Mouse (Mus musculus): Measurements from ENCODE around the gene Syn2. TPM values are rescaled to one million over a fixed set of nuclear protein-coding genes. Genes with fewer than 3 reads are reported as not detected.
A peak's percentile ranks its signal among the peaks of the same experiment; 100 is the strongest.

Gene Syn2
- polyA plus RNA-seq, 1 experiment: 411 TPM

DNA sequence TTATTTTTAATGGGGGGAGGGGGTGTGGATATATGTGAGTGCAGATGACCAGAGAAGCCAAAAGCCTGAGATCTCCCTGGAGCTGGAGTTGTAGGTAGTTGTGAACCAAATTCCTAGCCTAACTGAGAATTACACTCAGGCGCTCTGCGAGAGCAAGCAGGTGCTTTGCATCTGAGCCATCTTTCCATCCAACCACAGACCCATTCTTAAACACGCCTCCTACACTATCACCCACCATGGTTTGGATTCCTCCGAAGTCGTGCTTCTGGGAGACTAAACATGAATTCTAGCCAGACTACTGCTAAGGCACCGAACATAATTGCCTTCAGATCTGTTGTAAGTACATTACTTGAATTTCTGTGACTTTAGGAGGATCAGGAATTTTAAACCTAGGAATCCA, 151.7 kb downstream of the Syn2 start:
- DNase-seq (ENCODE audit: extremely low spot score in 1 of 2, low spot score in 1 of 2): peak; percentile 64 to 75

DNA sequence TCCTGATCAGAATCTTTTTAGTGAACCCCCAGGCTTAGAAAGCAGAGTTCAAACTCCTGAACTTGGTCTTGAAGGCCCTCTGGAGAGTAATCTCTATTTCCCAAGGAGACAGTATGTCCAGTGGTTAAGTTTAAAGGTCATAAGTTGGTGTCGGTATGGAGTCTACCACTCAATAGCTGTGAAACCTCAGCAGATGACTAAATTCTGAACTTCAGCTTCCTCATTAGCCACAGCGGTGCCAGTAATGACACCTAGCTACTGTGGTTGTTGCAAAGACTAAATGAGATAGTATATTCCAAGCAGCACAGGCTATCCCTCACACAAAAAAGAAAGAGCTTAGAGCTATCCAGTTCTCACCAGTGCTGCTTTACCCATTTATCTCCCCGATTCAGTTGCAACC, 153.5 kb downstream of the Syn2 start:
- no peak for DNase-seq (ENCODE audit: extremely low spot score in 1 of 2, low spot score in 1 of 2)

DNA sequence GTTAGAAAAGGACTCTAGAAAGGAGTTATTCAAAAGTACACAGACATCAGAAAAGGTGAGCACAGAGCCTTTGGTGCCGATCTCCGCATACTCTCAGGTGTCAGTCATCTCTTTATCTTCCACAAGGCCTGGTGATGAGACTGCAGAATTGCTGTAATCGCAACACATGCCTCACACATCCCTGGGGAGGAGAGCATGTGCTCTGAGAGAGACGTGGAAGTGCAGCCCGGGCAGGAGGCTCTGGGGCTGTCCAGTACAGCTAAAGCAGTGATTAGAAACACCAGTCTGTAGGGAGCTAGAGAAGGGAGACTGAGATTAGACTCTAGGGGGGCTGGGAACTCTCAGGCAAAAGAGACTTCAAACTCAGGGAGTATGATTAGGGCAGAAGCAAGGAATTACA, 155.9 kb downstream of the Syn2 start:
- no peak for DNase-seq (ENCODE audit: extremely low spot score in 1 of 2, low spot score in 1 of 2)

DNA sequence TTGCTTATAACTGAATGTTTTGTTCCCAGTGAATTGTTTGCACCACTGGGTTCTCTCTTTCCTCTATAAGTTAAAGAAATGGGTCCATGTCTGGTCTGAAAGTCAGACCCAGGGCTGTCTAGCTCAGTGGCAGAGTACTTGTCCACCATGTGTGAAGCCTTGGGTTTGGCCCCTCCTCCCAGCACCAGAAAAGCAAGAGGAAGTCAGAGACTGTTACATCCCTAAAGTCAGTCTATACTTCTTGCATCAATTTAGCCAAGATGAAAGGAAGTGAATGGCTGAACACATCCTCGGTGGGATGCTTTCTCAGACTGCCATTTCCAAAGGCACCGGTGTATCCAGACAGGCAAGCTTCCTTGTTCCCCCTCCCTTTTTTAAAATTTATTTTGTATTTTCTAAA, 156.4 kb downstream of the Syn2 start:
- no peak for DNase-seq (ENCODE audit: extremely low spot score in 1 of 2, low spot score in 1 of 2)

DNA sequence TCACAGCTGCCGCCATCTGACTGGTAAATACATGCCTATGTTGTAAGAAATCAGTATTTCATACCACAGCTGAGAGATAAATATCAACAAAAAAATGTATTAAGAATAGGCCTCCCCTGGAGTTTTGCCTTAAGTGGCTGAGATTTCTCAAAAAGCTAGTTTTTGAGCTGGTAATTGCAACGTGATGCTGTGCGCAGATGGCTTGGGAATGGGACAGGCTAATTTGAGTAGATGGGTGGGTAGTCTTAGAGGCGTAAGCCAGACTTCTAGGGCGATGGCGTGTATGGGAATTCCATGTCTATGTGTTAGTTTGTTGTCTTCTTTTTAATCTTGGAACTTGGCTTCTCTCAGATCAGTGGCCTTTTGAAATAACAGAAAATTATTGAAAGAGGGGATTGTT, 157.1 kb downstream of the Syn2 start:
- DNase-seq (ENCODE audit: extremely low spot score in 1 of 2, low spot score in 1 of 2): peak in 1 of 2 experiments; percentile 62

DNA sequence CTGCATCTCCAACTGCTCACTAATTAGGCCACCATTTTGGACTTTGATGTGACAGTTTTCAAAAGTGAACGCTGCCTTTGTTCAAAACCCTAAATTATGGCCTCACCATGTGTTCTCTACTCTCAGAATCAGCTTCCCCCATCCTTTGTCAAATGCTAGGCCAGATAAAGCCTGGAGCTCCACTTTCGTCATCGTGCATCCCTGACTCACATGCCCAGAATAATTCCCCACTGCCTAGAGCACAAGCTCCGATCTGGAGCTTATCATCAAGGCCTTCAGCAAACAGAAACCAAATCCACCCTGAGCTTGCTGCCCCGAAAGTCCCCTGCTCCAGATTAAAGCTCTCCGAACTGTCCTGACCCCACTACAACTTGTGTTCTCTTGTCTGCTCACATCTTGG, 157.9 kb downstream of the Syn2 start:
- DNase-seq (ENCODE audit: extremely low spot score in 1 of 2, low spot score in 1 of 2): peak in 1 of 2 experiments; percentile 71

DNA sequence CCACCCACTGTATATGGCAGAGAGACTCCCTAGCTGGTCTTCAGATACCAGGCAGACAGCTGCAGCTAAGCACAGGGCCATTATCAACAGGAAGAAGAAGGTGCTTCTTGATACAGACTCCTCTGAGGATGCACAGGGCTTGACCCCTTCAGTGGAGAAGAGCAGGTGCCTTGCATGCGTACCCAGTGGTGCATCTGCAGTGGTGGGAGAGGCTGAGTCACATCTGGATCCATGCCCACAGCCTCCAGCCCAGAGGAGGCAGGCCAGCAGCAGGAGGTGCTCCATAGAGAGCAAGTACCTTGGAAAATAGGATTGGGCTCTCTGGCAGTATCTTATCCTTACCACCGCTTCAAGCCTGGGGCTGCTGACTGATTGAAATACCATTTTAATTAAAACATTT, 159.2 kb downstream of the Syn2 start:
- DNase-seq (ENCODE audit: extremely low spot score in 1 of 2, low spot score in 1 of 2): no peak

DNA sequence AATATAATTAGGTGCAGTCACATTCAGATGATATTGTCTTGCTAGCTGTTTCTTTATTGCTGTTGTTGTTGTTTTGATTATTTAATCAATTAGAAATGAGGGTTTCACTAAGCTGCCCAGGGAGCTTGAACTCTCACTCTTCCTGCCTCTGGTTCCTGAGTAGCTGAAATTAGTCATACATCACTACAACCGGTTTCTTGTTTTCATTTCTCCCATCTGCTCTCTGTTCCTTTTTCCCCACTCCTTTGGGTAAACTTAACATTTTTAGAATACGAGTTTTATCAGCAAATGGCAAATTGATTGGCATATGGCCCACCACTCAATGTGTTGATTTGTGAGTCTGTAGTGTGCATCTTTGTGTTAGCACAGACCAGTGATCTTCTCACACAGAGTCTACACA, 172.4 kb downstream of the Syn2 start:
- no peak for DNase-seq (ENCODE audit: extremely low spot score in 1 of 2, low spot score in 1 of 2)

DNA sequence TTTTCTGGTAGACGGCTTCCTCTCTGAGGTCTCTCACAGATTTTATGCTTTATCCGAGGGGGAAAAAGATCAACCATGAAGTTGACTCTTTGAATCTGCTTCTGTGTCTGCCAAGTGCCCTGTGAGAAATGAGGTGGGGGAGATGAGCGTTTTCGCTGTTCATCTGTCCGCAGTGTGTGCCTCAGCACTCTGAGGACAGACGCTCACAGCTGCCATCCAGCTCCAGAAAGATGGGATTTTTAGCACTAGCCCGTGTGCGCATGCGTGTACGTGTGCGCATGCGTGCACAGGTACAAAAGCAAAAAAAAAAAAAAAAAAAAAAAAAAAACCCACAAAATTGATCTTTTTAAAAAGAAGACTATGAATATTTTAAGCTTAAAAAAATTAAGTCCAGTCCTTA, 178.1 kb downstream of the Syn2 start:
- DNase-seq (ENCODE audit: extremely low spot score in 1 of 2, low spot score in 1 of 2): no peak

DNA sequence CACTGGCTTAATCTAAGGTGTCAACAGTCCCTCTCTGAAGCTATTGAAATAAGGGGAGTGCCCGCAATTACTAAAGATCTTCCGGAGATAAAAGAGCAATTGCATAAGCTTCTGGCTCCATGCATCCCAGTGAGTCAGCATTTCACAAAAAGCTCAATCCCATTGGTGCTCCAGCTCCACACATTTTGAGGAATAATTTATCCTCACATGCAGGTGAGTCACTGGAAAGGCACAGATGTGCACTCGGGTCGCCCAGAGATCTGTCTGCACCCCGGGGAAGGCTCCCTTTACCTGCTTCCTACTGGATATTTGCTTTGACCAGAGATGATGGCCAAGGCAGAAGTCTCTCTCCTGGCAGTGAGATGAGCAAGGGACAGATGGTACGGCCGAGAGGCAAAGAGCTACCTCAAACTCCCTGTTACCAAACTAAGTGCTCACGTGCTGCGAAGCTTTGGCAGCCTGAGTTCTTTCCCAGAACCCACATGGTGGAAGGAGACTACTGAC, 178.6 kb downstream of the Syn2 start:
- peak; percentile 53 to 76 for DNase-seq (ENCODE audit: extremely low spot score in 1 of 2, low spot score in 1 of 2)

DNA sequence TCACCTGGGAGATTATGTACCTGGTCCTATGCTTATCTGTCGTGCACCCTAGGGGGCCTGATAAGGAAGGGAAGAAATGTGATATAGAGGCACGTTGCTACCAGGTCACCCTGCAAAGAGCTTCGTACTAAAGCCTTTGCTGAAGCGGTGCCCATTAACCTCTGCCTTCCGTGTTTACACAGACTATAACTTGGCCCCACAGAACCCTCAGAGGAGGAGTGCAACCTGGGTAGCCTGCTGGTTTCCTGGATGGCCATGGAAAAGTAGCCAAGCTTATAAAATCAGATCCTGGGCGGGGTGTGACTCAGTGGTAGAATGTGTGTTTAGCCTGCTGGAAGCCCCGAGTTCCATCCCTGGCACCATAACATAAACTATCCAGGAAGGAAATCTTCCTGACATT, 179.2 kb downstream of the Syn2 start:
- no peak for DNase-seq (ENCODE audit: extremely low spot score in 1 of 2, low spot score in 1 of 2)

DNA sequence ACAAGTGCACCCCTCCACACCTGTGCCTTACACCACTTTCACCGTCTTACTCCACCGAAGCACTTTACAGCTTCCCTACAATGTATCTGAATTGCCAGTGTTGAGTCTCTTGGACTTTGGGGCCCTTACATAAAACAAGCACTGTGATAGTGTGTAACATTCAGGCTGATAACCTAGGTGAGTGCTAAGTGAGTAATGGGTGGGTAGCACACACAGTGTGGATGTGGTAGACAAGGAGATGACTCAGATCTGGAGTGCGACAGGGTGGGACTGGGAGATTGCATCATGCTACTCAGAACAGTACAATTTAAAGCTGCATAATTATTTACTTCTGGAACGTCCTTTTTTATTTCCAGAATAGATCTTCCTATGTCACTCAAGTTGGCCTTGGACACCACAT, 181.1 kb downstream of the Syn2 start:
- no peak for DNase-seq (ENCODE audit: extremely low spot score in 1 of 2, low spot score in 1 of 2)

DNA sequence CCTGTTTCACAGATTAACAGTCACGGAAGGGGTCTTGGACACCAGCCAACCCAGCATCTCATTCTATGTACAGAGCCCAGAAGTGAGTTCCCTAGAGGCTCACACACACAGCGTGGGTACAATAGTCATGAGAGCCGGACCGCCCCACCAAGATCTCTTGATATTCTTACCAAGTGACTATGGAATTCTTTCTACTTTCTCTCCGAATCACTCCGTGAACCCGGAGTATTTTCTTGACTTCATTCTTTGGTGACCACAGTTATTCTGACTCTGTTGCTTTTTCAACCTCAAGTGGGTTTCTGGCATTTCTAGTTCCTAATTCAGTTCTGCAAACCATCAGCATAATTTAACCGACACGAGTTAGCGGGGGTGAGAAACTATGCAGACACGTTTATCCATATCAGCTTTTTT, 182.1 kb downstream of the Syn2 start:
- no peak for DNase-seq (ENCODE audit: extremely low spot score in 1 of 2, low spot score in 1 of 2)

DNA sequence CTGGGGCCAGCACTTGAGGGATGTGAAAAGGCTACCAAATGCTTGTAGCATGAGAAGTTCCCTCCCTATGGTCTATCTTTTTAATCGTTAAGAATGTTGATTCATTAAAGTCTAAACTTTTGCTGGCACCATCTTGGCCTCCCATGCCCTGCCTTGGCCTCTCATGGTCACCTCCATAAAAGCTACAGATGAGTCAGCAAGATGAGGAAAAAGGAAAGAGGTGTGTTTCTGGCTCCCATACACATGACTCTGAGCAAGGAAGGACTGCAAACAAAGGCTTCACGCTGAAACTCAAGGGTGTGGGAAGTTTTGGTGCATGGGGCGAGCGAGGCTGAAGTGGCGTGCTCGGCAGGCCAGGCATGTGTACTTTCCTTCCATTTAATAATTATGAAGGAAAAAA, 184.1 kb downstream of the Syn2 start:
- no peak for DNase-seq (ENCODE audit: extremely low spot score in 1 of 2, low spot score in 1 of 2)

DNA sequence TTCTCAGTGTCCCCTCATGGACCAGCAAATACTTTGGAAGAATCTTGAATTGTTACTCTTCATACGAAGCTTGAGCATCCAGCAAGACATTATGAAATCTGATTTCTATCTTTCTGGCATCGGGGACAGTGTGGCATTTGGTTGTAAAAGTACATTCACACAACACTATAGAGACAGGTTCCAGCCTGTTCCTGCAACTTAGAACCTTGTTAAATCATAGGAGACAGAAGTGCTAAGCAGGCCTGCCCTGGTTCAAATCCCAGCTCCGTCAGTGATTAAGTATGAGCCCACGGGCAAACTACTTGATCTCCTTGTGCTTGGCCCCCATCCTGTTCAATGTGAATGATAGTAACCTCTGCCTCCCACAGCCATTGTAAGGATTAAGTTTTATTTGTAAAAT, 185.0 kb downstream of the Syn2 start:
- DNase-seq (ENCODE audit: extremely low spot score in 1 of 2, low spot score in 1 of 2): no peak

DNA sequence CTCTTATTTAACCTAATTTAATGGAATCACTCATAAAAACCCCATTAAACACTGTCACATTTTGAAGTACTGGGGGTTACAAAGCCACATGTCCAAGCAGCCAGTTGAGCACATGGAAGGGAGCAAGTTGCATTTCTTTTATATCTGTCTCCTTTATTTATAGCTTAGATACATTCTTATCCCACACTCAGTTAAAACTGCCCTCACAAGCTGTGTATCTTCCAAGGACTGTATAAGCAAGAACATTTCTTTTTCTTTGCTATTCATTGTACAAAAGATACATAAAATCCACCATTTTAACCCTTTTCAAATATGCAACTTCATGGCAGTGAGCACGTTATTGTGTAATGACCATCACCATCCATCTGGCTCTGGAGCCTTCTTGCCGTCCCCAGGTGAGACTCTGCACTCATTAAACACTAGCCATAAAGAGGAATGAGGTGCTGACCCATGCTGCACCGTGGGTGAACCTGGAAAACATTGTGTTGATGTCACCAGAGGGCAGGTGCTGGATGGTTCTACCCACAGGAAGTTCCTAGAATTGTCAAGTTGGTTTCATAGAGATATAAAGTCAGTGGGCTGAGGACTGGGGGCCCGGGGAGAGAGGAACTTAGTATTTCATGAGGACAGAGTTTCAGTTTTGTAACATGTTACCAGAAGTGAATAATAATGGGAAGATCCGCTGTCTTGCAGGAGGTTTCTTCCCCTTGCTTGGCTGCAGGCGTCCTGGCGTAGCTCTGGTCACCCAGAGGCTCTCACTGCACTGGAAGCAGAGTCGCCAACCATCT, 186.4 kb downstream of the Syn2 start:
- no peak for DNase-seq (ENCODE audit: extremely low spot score in 1 of 2, low spot score in 1 of 2)

DNA sequence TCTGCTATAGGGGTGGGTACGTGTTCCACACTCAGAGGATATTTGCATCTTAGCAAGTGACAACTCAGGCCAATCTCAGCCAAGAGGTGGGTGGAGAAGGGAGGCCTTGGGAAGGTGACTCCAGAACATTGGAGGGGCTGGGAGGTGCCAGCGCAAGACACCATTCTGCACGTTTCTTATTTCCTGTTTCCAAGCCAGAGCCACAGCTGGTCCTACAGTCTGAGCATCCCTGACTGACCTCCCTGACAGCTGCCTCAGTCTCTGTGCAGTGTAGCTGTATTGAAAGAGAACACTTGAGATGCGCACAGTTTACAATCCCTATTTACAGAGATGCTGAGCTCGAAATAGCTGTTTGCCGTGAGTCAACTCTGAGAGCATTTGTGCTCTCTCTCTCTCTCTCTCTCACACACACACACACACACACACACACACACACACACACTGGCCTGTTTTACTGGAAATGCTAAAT, 187.2 kb downstream of the Syn2 start:
- DNase-seq (ENCODE audit: extremely low spot score in 1 of 2, low spot score in 1 of 2): peak; percentile 49 to 62

DNA sequence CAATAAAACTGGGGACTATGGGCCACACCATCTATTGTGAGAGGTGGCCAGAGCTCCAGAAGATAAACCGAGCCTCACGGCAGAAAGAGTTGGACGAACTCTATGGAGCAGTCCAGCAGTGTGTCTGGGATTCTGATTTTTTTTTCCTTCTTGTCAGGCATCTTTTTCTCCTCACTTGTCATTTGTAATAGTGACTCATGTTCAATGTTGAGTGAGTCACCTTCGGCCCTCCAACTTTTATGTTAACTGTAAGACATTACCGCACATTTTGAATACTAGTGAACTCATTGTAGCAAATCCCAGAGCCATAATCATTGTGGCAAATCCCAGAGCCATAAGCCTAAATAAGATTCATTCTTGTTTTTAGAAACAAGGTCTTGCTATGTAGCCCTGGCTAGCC, 188.3 kb downstream of the Syn2 start:
- no peak for DNase-seq (ENCODE audit: extremely low spot score in 1 of 2, low spot score in 1 of 2)

DNA sequence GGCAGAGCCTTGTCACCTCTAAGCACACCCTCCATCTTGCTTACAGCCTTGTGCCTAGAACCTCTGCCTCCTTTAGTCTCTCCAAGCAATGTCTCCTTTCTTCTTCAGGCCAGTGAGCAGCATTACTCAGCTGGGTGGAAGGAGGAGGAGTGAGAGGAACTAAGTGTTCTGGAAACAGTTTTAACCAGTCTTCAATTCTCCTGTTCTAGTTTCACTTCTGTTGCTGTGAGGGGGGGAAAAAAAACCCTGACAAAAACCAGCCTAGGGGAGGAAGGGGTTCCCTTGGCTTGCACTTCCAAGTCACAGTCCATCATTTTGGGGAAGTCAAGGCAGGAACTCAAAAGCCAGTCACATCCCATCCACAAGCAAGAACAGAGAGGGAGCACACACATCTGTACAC, 196.3 kb downstream of the Syn2 start:
- no peak for DNase-seq (ENCODE audit: extremely low spot score in 1 of 2, low spot score in 1 of 2)
